ENCODE assay signal across 18 mouse cellular contexts in genomic region chr5:116271511-116272227, GRCm38 (mm10). TPM values are rescaled to one million over a fixed set of nuclear protein-coding genes. Genes with fewer than 3 reads are reported as not detected.
DNase-seq lines count a peak whose midpoint lies in the region; ATAC-seq lines count a peak whose summit lies in the region.
"Had no signal": no experiment of that assay in that cellular context is flagged by ENCODE, and none has a peak within 500 bp of the region (broad histone marks: within the 10 kb centered on the region; RNA-seq: fewer than 3 reads in every experiment).

No protein-coding gene starts in this region.

- no peak overlapping the region for H3K4me2 ChIP-seq in hindbrain, embryonic 12.5 days (replicated peaks)
- H3K4me2 ChIP-seq in hindbrain, embryonic 11.5 days (replicated peaks; ENCODE audit: low read depth, low read length): no peak overlapping the region
- H3K4me2 ChIP-seq: liver, embryonic 13.5 days had no signal

- peaks cover 41% of the 10 kb centered on the region for H3K4me1 ChIP-seq in heart, embryonic 10.5 days
- H3K4me1 ChIP-seq in hindbrain, embryonic 12.5 days: peaks cover 37% of the 10 kb centered on the region
- H3K4me1 ChIP-seq in hindbrain, embryonic 11.5 days (replicated peaks; ENCODE audit: control insufficient read depth, insufficient read depth, low read length): peaks cover 3% of the 10 kb centered on the region; the same call in 1 of the 2 replicates
- H3K4me1 ChIP-seq: liver, embryonic 13.5 days had no signal

- peak overlapping the region; percentile 47; the same call in 1 of the 2 replicates for H3K27ac ChIP-seq in heart, embryonic 10.5 days
- H3K27ac ChIP-seq in hindbrain, embryonic 12.5 days: no peak overlapping the region
- H3K27ac ChIP-seq in hindbrain, embryonic 11.5 days (ENCODE audit: low read depth, low read length): no peak overlapping the region
- H3K27ac ChIP-seq: kidney, postnatal 0 days; liver, embryonic 13.5 days had no signal

- 0 out of 2 replicates have a peak, but pooled peaks cover 5% of the 10 kb centered on the region for H3K9me3 ChIP-seq in heart, embryonic 10.5 days
- no peaks in the 10 kb centered on the region; the same call in 1 of the 2 replicates for H3K9me3 ChIP-seq in hindbrain, embryonic 12.5 days (replicated peaks)
- H3K9me3 ChIP-seq in hindbrain, embryonic 11.5 days (ENCODE audit: control insufficient read depth, low read length): no peaks in the 10 kb centered on the region
- H3K9me3 ChIP-seq: liver, embryonic 13.5 days had no signal

- ATAC-seq in hindbrain, embryonic 12.5 days (ENCODE audit: low FRiP score): no peak
- no peak for ATAC-seq in hindbrain, embryonic 11.5 days (ENCODE audit: low FRiP score)
- ATAC-seq: CD4-positive, CD25-positive, alpha-beta regulatory T cell, adult 4 months had no signal

- peak overlapping the region; percentile 38 for H3K4me3 ChIP-seq in heart, embryonic 10.5 days
- no peak overlapping the region for H3K4me3 ChIP-seq in hindbrain, embryonic 12.5 days
- H3K4me3 ChIP-seq in hindbrain, embryonic 11.5 days (ENCODE audit: low read depth, low read length): no peak overlapping the region
- H3K4me3 ChIP-seq: liver, embryonic 13.5 days had no signal

- H3K9ac ChIP-seq in hindbrain, embryonic 12.5 days: no peak overlapping the region
- H3K9ac ChIP-seq in hindbrain, embryonic 11.5 days (ENCODE audit: low read depth, low read length): no peak overlapping the region
- H3K9ac ChIP-seq: liver, embryonic 13.5 days had no signal

- H3K27me3 ChIP-seq in heart, embryonic 10.5 days (ENCODE audit: insufficient read depth, poor library complexity, severe bottlenecking): no peaks in the 10 kb centered on the region
- no peaks in the 10 kb centered on the region for H3K27me3 ChIP-seq in hindbrain, embryonic 12.5 days
- no peaks in the 10 kb centered on the region for H3K27me3 ChIP-seq in hindbrain, embryonic 11.5 days (ENCODE audit: control insufficient read depth, insufficient read depth, low read length)
- H3K27me3 ChIP-seq: liver, embryonic 13.5 days had no signal

- 0 out of 2 replicates have a peak, but pooled peaks cover 4% of the 10 kb centered on the region for H3K36me3 ChIP-seq in heart, embryonic 10.5 days
- H3K36me3 ChIP-seq in hindbrain, embryonic 12.5 days: no peaks in the 10 kb centered on the region
- no peaks in the 10 kb centered on the region for H3K36me3 ChIP-seq in hindbrain, embryonic 11.5 days (ENCODE audit: control insufficient read depth, insufficient read depth, low read length)
- H3K36me3 ChIP-seq: liver, embryonic 13.5 days had no signal

- 27% methylated on average over 17 of the region's 17 CpGs for WGBS in heart, embryonic 10.5 days
- 74% methylated on average over 17 of the region's 17 CpGs for WGBS in hindbrain, embryonic 12.5 days
- WGBS in hindbrain, embryonic 11.5 days: 78% methylated on average over 17 of the region's 17 CpGs

- DNase-seq in heart, embryonic 10.5 days (ENCODE audit: low spot score): peak; percentile 94
- DNase-seq in heart, adult 9 months (ENCODE audit: low spot score in 2 of 2): no peak
- DNase-seq in retina, postnatal 1 day: peak; percentile 70
- no peak for DNase-seq in retina, embryonic 14.5 days (ENCODE audit: low spot score)
- DNase-seq in heart, postnatal 4 days: peak; percentile 11
- DNase-seq in yolk sac, embryonic 10.5 days (ENCODE audit: low spot score): peak; percentile 10
- DNase-seq in hindbrain, embryonic 11.5 days (ENCODE audit: low spot score): no peak
- DNase-seq: cerebellum, adult 11 months; layer of hippocampus, adult 9-11 months; left cerebral cortex, postnatal 4 days; liver, embryonic 13.5 days; right cerebral cortex, postnatal 25 days; thymus, postnatal 14 days had no signal

RNA-seq across cellular contexts. Expression of gene Ccdc60, which starts 17.1 kb away (rescaled TPM):
- polyA plus RNA-seq in heart, embryonic 10.5 days (2016; fragmentation: Nextera tagmentation; extraction: Ambion mirVana): 0.67 and 0.78 TPM in 2 replicates
- under 1 TPM in 1 of 2 experiments, not detected in 1; 0.12 TPM for total RNA-seq in heart, postnatal 4 days (2021)
- polyA plus RNA-seq in hindbrain, embryonic 12.5 days (2016; fragmentation: Nextera tagmentation; extraction: Ambion mirVana): 2.4 and 2.8 TPM in 2 replicates
- 2.0 and 2.2 TPM in 2 replicates for polyA plus RNA-seq in hindbrain, embryonic 11.5 days (2014; fragmentation: Nextera tagmentation; extraction: Ambion mirVana)
- total RNA-seq: granulocyte monocyte progenitor cell, adult 5-6 weeks; megakaryocyte-erythroid progenitor cell, adult 5-6 weeks had no signal

Comparison
In these comparisons a context has a peak if more than half of its experiments do, and no peak if none do; other contexts are left out.
1. DNase-seq: peak in heart, embryonic 10.5 days (single experiment), retina, postnatal 1 day (single experiment), heart, postnatal 4 days (single experiment) and yolk sac, embryonic 10.5 days (single experiment); none in heart, adult 9 months (0 of 2), retina, embryonic 14.5 days (single experiment) and hindbrain, embryonic 11.5 days (single experiment).